Mouse (Mus musculus): ENCODE measurements at regions not wholly inside any gene's neighbourhood (a gene's known extent, or its start where the extent isn't known, plus 50 kb on each side); places are given as distances from the start of the nearest gene placed in this dataset.

DNA sequence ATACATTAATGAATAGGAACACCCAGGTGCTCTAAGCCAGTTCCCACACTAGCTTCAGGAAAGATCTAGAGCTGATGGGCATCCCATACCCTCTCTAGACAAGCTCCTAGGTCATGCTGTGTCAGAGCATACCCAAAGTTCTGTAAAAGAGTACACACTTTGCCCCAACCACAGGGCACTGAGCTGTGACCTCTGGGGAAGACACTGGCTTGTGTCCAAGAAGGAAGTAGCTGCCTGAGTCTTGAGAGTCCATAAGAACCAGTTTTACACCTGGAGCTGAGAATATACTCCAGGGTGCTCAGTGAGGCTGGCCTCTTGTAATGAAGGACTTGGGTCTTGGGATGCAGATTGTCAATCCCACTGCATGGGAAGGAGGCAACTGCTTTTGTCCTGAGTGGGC is 211.4 kb downstream of the Bcl2l11 start:
- no peak for DNase-seq (ENCODE audit: low spot score)

DNA sequence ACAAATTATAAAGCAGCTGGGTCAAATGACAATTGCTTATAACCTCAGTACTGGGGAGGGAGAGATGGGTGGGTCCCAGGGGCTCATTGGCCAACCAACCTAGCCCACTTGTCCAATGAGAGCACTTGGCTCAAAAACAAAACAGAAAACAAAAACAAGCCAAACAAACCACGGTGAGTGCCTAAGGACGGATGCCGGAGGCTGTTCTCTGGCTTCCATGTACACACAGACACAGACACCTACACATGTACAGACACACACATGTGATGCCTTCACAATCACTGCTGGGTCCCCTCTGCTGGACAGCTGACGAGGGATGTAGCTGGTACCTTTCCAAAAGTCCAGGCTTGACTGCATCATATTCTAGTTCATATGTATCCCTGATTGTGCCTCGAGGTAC is 212.0 kb downstream of the Bcl2l11 start:
- no peak for DNase-seq (ENCODE audit: low spot score)

DNA sequence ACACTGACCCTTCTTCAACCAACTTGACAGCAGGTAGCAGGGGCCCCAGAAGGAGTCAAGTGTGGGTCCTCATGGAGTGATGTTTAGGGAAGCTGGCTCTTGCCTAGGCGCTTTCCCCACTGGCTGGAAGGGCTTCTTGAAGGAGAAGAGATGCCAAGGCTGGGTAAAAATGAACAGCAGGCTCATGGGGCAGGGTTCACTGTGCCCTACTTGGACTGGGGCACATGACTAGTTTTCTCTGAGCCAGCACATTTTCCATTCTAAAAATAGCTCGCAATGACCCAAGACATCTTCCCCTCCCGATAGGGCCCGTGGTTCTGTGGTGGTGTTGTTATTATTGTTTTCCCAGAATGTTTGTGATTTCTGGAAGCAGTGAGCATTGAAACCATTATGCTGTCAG is 212.6 kb downstream of the Bcl2l11 start:
- no peak for DNase-seq (ENCODE audit: low spot score)

DNA sequence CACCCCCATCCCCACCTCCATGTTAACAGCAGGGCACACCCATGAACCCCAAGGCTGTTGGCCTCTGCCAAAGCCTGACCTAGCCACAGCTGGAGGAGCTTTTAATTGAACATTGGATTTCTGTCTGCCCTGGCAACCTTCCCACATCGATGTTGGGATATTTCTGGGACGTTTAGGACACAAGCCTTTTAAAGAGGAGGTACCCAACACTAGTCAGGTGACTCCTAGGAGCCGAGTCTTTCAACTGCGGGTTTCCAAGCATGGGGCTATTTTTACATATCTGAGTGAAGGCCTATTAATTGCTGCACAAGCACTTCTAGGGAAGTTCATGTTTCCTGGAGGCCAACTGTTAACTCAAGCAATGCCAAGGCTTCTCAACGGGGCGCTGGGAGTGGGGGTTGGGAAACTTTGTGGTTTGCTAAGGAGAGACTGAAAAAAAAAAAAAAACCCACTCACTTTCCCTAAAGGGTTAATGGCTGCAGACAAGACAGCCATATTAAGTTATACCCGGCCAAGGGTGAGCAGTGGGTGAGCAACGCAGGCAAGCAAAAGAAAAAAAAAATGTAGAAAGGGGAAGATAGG is 213.3 kb downstream of the Bcl2l11 start:
- peak; percentile 46 for DNase-seq (ENCODE audit: low spot score)

DNA sequence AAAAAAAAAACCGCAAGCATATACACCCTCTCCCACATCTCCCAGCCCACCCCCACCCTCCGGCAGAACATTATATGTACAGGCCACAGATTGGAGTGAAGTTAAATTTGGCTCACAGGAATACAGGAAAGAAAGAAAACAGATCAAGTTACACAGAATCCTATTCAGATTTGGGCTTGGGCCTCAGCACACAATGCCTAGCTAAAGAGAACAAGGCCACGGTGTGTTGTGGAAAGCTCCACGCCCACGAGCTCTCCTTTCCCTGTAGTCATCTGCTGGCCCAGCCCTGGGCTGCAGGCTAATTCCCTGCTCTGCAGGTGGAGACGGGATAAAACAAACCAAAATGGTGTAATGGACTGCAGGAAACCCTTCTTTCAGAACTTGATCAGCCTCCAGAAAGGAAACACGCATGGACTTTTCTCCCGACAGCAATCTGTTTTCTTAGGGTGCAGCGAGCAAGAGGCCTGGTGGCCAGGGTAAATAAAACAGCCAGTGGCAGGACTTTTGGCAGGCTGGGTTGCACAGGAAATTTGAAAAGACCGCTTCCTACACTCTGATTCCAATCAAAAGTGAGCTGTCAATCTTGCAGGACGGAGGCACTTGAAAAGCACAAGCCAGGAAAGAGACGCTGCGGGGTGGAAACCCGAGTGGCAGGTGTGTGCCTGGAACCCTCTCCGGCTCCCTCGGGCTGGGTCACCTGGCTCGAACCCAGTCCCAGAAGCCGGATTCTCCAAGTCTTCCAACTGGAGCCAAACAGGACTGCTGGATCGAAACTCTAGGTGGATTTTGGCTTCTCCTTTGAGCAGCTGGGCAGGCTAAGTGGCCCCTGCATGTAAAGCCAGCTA is 214.0 kb downstream of the Bcl2l11 start:
- DNase-seq (ENCODE audit: low spot score) = peak; percentile 53

DNA sequence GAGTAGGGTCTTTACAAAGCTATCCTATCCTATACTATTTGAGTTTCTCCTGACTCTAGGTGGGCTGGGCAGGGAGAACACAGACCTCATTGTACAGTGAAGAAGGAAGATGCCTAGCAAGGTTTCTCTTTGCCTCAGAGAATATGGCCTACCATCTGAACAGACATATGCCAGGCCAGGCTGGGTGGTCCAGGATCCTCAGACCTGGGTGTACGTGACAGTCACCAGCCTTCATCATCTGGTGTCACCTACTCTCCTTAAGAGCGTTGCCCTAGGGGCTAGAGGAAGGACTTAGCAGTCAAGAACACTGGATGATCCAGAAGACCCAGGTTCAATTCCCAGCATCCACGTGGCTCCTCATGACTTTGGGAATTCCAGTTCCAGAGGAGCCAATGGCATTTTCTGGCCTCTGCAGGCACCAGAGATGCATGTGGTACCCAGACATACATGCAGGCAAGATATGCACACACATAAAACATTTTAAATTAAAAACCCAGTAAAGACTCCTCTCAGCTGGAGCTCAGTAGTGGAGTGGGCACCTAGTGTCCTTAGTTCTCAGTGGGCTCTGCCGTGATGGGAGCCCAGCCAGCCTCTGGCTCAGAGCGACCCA is 214.9 kb downstream of the Bcl2l11 start:
- DNase-seq (ENCODE audit: low spot score) = no peak

DNA sequence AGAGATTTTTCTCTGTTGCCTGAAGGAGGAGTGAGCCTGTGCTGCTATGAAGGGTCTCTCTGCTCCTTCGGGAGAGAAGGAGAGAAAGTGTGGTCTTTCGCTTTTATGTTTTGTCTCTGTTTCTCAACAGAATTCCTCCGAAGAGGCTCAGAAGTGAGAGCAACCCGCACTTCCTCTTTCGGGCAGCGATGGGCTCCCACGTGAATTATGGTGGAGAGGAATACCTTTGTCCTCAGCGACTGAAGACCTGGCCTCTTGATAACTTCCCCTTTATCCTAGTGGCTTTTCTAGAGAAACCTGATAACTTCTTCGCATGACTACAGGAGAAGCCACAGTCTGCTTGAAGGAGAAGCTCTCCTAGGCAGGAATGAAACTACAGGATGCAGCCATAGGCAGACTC is 216.4 kb downstream of the Bcl2l11 start:
- no peak for DNase-seq (ENCODE audit: low spot score)

DNA sequence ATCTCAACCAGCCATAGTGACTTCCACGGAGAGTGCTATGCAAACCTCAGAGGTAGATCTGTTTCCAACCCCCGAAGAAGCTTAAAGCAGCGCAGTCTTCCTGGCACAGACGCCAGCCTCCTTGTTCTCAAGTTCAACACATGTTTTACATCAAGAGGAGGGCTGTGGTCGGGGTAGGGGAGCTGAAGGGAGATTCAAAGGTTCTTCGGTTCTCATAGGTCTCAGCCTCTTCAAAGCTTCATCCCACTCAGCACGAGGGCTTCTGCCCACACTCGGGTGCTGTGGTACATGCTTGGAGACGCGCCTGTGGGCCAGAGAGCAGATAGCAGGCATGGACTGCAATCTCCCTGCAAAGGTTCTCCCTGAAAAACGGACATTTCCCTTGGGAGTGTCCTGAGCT is 219.7 kb downstream of the Bcl2l11 start:
- DNase-seq (ENCODE audit: low spot score) = no peak

DNA sequence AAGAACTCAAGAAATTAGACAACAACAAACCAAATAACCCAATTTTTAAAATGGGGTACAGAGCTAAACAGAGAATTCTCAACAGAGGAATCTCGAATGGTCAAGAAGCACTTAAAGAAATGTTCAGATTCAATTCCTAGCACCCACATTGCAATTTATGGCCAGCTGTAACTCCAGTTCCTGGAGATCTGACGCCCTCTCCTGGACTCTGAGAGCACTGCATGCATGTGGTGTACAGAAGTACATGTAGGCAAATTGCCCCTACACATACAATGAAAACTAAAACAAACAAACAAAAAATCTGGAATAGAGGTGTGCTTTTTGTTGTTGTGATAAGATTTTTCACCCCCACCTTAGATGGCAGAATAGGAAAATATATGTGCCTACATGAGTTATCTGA is 222.7 kb downstream of the Bcl2l11 start:
- no peak for DNase-seq (ENCODE audit: low spot score)

DNA sequence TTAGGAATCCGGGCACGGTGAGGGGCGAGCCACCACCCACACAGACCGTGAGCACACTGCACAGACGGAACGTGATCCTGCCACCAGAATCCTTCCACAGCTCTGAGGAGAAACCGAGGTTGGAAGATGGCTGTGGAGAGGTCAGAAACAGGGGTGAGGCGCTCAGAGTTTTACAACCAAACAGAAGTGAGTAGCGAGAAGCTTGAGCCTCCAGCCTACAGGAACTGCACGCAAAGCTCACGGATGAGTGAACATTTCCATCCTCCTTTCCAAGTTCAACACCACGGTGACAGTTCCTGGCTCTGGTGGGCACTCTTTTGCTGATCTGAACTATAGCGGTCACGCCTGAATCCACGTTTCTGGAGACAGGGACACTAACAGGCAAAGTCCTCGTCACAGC is 225.6 kb downstream of the Bcl2l11 start:
- no peak for DNase-seq (ENCODE audit: low spot score)

DNA sequence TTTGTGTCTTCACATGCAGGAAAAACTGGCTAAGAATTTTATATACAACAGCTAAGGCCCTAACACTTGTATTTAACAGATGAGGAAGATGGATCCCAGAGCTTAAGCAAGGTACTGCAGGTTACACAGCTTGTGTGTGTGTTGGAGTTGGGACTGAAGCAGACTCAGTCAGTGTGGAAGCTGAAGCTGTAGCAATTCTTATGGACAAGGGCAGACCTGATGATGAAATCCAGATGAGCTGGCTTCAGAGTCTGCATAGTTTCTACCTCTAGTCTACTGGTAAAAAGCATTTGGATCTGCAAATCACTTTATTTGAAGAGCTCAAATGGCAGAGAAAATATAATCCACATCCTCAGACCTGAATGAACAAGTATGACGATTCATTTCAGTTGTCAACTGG is 226.7 kb downstream of the Bcl2l11 start:
- DNase-seq (ENCODE audit: low spot score) = no peak

DNA sequence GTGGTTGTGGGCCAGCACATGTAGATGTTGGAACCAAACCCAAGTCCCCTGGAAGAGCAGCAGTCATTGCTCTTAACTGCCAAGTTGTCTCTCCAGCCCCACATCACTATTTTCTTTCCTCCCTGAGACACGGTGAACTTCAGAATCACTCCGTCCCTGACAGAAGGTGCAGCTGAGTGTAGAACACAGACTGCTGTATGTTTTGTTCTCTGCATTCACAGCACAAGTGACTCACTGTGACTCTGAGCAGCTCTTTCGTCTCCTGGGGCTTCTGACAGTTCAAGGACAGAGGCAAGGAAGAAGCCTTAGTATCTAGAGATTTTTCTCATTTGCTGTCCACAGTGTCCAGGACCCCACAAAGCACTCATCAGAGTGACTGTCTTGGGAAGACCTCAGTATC is 227.6 kb downstream of the Bcl2l11 start:
- no peak for DNase-seq (ENCODE audit: low spot score)

DNA sequence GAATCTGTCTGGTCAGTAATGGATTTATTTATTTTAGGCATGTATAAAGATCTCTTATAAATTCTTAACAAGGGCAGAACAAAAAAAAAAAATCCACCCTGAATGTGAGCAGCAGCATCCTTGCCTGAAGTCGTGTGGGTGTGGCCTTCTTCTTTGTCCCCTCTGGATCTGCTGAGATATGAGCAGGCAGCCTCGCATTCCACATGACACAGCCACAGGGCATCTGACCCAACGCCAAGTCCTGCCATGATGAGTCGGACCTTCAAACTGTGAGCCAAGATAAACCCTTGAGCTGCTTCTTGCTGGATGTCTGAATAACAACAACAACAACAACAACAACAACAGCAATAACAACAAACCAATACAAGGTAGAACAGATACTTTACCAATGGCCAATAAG is 230.5 kb downstream of the Bcl2l11 start:
- DNase-seq (ENCODE audit: low spot score) = no peak

DNA sequence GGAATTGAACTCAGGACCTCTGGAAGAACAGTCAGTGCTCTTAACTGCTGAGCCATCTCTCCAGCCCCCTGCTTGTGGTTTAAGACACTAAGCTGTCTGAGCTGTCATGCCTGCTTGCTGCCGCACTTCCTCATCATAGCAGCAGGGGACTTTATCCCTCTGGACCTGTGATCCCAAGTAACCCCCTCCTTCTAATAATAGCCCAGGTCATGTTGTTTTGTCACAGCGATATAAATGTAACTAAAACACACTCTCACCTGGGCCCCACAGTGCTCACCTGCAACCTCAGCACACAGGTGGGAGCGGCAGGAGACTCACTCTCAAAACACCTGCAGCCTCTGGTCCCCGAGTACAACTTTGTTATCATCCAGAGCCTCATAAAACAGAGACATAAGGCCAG is 231.9 kb upstream of the Spdye4c start:
- no peak for DNase-seq (ENCODE audit: low spot score)

DNA sequence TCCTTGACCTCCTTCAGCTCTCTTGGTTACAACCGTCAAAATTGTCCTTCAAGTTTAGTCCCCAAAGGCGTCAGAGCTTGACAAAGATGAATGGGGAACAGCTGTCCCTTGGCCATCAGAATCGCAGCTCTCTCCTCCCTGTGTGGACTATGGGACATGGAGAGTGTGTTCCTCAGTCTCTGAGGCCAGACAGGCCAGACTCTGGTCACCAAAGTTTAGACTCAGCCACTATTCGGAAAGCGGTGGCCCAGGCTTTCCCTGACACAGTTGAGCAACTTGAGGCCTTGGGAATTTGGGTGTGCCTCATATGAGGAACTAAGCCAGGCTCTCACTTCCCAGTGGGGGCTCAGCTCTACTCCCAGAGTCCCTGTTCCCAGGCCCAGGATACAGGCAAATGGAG is 230.5 kb upstream of the Spdye4c start:
- DNase-seq (ENCODE audit: low spot score) = no peak

DNA sequence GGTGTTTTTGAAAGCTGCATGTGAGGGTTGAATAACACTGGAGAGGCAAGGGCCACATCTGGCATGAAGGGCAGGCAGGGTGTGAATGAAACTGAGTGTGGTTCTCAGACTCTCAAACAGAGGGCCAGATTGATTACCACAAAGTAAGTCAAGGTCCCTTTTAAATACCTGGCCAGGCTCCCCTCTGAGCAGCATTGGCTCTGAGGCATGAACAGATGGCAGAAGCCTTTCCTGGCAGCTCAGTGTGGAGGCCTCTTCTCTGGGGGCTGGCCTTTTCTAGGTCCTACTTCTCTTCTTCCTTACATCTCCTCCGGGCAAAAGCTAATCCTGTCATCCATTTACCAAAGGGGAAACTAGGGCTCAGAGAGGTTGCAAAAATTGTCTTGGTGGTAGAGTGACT is 229.6 kb upstream of the Spdye4c start:
- DNase-seq (ENCODE audit: low spot score) = no peak

DNA sequence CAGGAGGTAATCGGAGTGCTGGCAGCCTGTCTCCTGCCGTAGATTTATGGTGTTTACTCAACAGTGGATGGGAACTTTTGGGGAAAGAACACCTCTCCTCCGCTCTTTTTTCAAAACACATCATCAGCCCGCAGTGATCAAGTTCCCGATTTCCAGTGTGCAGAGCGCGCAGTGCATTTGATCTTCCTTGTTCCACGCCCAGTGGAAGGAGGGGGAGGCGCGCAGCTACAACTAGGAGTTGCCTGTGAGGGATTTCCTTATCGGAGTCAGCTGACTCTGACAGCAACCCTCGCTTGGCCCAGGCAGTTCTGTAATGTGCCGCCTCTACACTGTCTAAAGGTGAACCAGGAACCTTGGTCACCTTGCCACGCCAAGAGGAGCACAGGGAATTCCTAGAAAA is 226.8 kb upstream of the Spdye4c start:
- peak; percentile 53 for DNase-seq (ENCODE audit: low spot score)

DNA sequence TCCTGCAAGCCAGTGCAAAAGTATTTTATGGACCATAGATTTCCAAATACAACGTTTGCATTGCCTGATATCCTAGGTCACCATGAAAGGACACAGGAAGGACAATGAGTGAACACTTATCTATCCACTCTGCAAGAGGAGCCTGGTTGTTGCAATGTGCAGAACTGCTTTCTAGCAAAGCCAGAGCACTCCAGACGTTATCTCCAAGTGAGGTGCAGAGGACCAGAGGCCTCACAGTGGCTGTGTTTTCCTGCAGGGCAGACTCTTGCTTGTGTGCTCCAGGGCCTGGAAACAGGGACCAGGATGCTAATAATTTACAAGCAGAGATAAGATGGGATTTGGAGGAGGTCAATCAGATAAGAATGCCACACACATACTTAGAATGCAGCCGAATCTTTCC is 226.0 kb upstream of the Spdye4c start:
- DNase-seq (ENCODE audit: low spot score) = no peak

DNA sequence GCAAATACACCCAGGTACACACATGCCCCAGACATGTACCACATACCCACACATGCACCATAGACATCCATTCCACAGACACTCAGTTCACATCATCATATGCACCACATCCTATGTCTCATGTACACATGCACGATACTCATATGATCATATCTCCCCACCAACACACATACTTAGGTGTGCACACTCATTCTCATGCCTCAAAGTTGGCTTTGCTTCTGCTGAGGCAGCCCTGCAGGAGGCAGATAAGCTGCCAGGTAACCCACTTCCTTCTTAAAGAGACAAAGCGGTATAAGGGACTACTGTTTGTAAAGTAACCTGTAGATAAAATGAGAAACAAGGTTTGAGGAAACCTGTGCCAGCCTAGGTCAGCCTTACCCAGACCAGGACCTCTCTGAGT is 225.2 kb upstream of the Spdye4c start:
- DNase-seq (ENCODE audit: low spot score) = no peak

DNA sequence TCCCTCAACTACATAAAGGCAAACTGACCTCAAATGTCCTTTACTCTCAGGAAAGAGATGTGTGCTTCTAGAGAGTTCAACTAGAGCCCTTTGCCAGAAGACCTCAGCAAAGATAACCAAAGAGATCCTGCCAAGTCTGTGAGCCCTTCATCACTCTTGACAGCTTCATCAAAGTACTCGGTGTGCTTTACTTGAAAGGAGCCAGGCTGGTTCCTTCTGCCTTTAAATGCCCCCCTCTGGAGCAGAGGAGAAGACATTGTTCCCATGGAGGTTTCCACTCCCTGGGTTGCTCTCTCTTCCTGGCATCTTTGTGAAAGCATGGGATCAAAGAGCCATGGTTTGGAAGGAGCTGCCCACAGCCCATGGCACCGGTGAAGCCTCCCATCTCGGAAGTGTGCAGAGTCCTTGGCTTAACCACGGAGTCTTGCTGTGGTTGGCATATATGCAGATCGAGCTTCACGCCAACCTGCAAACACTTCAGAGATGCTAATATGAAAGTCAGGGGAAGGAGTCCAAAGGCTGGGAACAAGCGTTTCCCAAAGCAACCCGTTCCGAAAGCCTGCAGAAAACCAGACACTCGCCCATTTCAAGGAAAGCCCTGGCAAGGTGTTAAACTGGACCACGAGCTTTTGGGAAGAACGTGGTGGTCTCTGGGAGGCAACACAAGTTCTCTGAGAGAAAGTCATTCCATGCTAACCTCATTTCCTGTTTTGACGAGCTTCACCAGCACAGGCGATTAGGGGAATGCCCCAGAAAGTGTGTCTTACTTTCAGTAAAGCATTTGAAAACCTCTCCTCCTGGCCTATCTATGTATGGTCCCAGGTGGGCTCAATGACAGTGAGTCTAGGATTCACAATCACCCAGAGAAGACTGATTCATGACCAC is 223.5 kb upstream of the Spdye4c start:
- DNase-seq (ENCODE audit: low spot score) = no peak

DNA sequence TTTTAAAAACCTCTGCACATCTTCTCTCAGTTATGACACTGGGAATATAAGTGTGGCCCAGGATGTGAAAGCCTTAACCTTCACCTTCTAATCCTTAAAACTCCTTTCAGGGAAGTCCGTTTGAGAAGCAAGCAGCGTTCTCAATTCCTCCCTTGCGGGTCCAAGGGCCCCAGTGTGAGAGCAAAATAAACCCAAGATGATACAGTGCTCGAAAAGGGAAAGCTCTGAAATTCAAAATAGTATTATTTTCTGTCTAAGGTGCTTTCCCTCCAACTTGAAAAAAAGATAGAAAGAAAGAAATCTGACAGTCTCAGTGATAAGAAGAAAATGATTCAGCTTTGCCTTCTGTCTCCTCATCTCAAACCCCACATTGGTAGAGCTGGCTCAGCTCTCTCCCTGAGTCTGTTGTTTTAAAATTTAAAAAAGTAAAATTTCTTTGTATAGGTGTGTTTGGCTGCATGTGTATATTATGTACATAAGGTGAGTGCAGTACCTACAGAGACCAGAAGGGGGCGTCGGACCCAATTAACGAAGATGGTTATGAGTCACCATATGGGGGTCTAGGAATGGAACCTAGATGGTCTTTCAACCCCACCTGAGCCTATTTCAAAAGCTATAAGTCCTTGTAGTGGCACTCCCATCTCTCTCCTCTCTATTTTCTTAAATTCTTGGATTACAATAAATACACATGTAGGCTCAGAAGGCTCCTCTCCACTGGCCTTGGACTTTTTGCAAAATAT is 222.3 kb upstream of the Spdye4c start:
- no peak for DNase-seq (ENCODE audit: low spot score)

DNA sequence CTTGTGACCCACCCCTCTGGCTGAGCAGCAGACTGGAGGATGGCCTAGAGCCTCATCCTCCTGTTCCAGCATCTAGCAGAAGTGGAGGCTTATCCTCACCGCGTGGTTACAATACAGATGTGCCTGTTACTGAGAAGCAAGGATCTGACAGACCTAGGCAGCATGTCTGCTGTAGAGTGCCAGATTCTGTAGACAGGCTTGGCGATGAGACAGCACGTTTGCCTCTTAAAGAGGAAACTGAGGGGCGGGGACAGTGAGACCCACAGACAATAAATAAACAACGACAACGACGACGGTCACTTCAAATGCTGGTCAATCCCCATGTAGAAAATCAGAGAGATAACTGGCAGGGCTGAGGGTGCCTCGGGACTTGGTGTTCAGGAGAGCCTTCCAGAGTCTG is 220.2 kb upstream of the Spdye4c start:
- no peak for DNase-seq (ENCODE audit: low spot score)
